Mouse (Mus musculus): ENCODE data around the gene Tspyl2.

DNA sequence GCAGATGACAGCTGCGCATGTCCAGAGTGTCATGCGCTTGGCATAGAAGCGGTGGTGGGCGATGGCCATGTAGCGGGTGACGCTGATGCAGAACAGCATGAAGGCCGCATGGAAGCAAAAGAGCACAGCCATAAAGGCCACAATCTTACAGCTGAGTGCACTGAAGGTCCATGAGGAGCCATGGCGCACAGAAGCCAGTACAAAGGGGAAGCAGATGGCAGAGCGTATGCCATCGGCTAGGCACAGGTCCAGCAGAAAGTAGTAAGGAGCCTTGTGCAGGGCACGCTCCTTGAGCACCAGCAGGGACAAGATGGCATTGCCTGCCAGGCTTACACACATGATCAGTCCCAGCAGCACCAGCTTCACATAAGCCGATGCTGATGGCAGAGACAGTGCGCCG, 4.8 kb upstream of the Tspyl2 start:
- TF ChIP-seq CTCF (IDR thresholded peaks at IDR 0.05; ENCODE audit: low read depth, low read length) (no peak), POLR2A (IDR thresholded peaks at IDR 0.05; ENCODE audit: borderline replicate concordance, low read depth, low read length) (no peak)

Measured in bone marrow macrophage, adult 2 months (primary cell).